Mouse (Mus musculus) gastrocnemius, adult 2 months (tissue): ENCODE data around the gene Cox4i1. TPM values are rescaled to one million over a fixed set of nuclear protein-coding genes. Genes with fewer than 3 reads are reported as not detected.

Experiments used
- DNase-seq: peaks from one replicate; pipeline ENCODE4 v3.0.0; 2022
- H3K27ac ChIP-seq: fragments of 200-600 bp; 2 replicates; pipeline ENCODE4 v1.8.1; 2022; ENCODE audit warnings: mild to moderate bottlenecking
- H3K4me3 ChIP-seq: fragments of 200-600 bp; 2 replicates; pipeline ENCODE4 v1.8.1; 2022; ENCODE audit warnings: mild to moderate bottlenecking, moderate library complexity
- CTCF ChIP-seq: fragments of 200-600 bp; IDR thresholded peaks from 2 replicates; pipeline ENCODE4 v1.8.1; 2022; ENCODE audit warnings: antibody characterized with exemption, mild to moderate bottlenecking, moderate library complexity
- intact Hi-C: fragments of 180-260 bp; cut with DNase I; formaldehyde crosslinking; loops from one replicate; pipeline ENCODE4 v1.15.1; 2025
- total RNA-seq, 2 experiments: library from RNA; stranded (reverse); gene quantifications; 2 replicates each; pipeline ENCODE4 v1.2.3; 2021

Gene Cox4i1
- total RNA-seq, 2 experiments from 2014 or later = 1,376 to 1,812 TPM

GRCm38 (mm10) chr8:120632969-120633664 lies 34.9 kb upstream of the Cox4i1 start:
- DNase-seq = no peak
- intact Hi-C loops = no loop called here
- no peak for TF ChIP-seq CTCF
- Histone ChIP-seq H3K27ac (no peak overlapping the region), H3K4me3 (peak overlapping the region; percentile 82)

GRCm38 (mm10) chr8:120633665-120634271 lies 34.3 kb upstream of the Cox4i1 start:
- peak; percentile 45 for DNase-seq
- peak overlapping the region; percentile 82 for H3K4me3 ChIP-seq
- TF ChIP-seq CTCF = no peak
- intact Hi-C loops = no loop called here
- H3K27ac ChIP-seq = peak overlapping the region; percentile 64

- Histone ChIP-seq H3K4me3 (peak overlapping the region; percentile 82), H3K27ac (peak overlapping the region; percentile 64)
- intact Hi-C loops = no loop called here
- DNase-seq = peak; percentile 78
- TF ChIP-seq CTCF = no peak
Observed at GRCm38 (mm10) chr8:120634329-120634839, 33.6 kb upstream of the Cox4i1 start.

GRCm38 (mm10) chr8:120641245-120641644 lies 26.8 kb upstream of the Cox4i1 start:
- Histone ChIP-seq H3K4me3 (no peak overlapping the region), H3K27ac (no peak overlapping the region)
- TF ChIP-seq CTCF = no peak
- DNase-seq = no peak
- intact Hi-C loops = no loop called here

- peak; percentile 22; the same call in 1 of the 2 replicates for TF ChIP-seq CTCF
- H3K27ac ChIP-seq = peak overlapping the region; percentile 3; the same call in 1 of the 2 replicates
- intact Hi-C loops = no loop called here
- H3K4me3 ChIP-seq = no peak overlapping the region
- DNase-seq = peak; percentile 71
Observed at GRCm38 (mm10) chr8:120642031-120642662, 25.9 kb upstream of the Cox4i1 start.

GRCm38 (mm10) chr8:120644663-120645062 lies 23.4 kb upstream of the Cox4i1 start:
- intact Hi-C loops = no loop called here
- TF ChIP-seq CTCF = no peak
- peak; percentile 68 for DNase-seq
- Histone ChIP-seq H3K27ac (no peak overlapping the region), H3K4me3 (no peak overlapping the region)

- Histone ChIP-seq H3K27ac (no peak within 1 kb of the TSS), H3K4me3 (no peak within 1 kb of the TSS)
- intact Hi-C loops = no loop called here
- no peak for TF ChIP-seq CTCF
- no peak for DNase-seq
Observed at GRCm38 (mm10) chr8:120647532-120647931, 20.5 kb upstream of the Cox4i1 start, which contains the start of gene 1190005I06Rik. TSS of gene 1190005I06Rik (minus strand) at chr8:120647632.

- intact Hi-C loops = no loop called here
- no peak for TF ChIP-seq CTCF
- Histone ChIP-seq H3K4me3 (no peak overlapping the region), H3K27ac (no peak overlapping the region)
- DNase-seq = no peak
Observed at GRCm38 (mm10) chr8:120656322-120657052, 11.5 kb upstream of the Cox4i1 start.

GRCm38 (mm10) chr8:120657415-120657814 lies 10.6 kb upstream of the Cox4i1 start:
- no peak for DNase-seq
- H3K4me3 ChIP-seq = no peak overlapping the region
- TF ChIP-seq CTCF = no peak
- no peak overlapping the region for H3K27ac ChIP-seq
- intact Hi-C loops = no loop called here

- Histone ChIP-seq H3K27ac (peak overlapping the region; percentile 24; the same call in 1 of the 2 replicates), H3K4me3 (no peak overlapping the region)
- DNase-seq = no peak
- intact Hi-C loops = no loop called here
- no peak for TF ChIP-seq CTCF
Observed at GRCm38 (mm10) chr8:120664566-120664965, 3.5 kb upstream of the Cox4i1 start.

- H3K27ac ChIP-seq = no peak overlapping the region
- H3K4me3 ChIP-seq = peak overlapping the region; percentile 85
- intact Hi-C loops = no loop called here
- TF ChIP-seq CTCF = no peak
- DNase-seq = no peak
Observed at GRCm38 (mm10) chr8:120665726-120666455, 2.1 kb upstream of the Cox4i1 start.
